Mouse (Mus musculus) liver, adult 2 months (tissue): ENCODE data around the gene Schip1. TPM values are rescaled to one million over a fixed set of nuclear protein-coding genes. Genes with fewer than 3 reads are reported as not detected.

ENCODE experiments used
- DNase-seq: peaks from one replicate; pipeline ENCODE4 v3.0.0-alpha.2; 2011; ENCODE audit warnings: low read depth, low spot score; ENCODE audit errors: extremely low read depth
- H3K27ac ChIP-seq: fragments of 200-500 bp; replicated peaks from 2 replicates; pipeline ENCODE4 v1.5.1; 2012; ENCODE audit warnings: low read depth, mild to moderate bottlenecking, control low read depth, inconsistent platforms, low read length; ENCODE audit not compliant: insufficient read depth
- H3K27me3 ChIP-seq: fragments of 200-500 bp; 2 replicates; pipeline ENCODE4 v1.6.1; 2012; ENCODE audit warnings: mild to moderate bottlenecking, moderate library complexity, low read length, inconsistent platforms; ENCODE audit not compliant: control insufficient read depth, insufficient read depth
- H3K36me3 ChIP-seq: fragments of 200-500 bp; 2 replicates; pipeline ENCODE4 v1.6.1; 2012; ENCODE audit warnings: low read length, inconsistent platforms; ENCODE audit not compliant: control insufficient read depth, insufficient read depth
- H3K4me1 ChIP-seq: fragments of 200-500 bp; 2 replicates; pipeline ENCODE4 v1.6.1; 2011; ENCODE audit warnings: low read length; ENCODE audit not compliant: control insufficient read depth, insufficient read depth
- H3K4me3 ChIP-seq: fragments of 200-500 bp; 2 replicates; pipeline ENCODE4 v1.5.1; 2011; ENCODE audit warnings: low read depth, mild to moderate bottlenecking, control low read depth, low read length, moderate library complexity; ENCODE audit not compliant: insufficient read depth
- H3K79me2 ChIP-seq: fragments of 200-500 bp; 2 replicates; pipeline ENCODE4 v1.6.1; 2012; ENCODE audit warnings: inconsistent platforms, mild to moderate bottlenecking, low read length, moderate library complexity; ENCODE audit not compliant: control insufficient read depth, insufficient read depth
- H3K9ac ChIP-seq: fragments of 200-500 bp; 2 replicates; pipeline ENCODE4 v1.6.1; 2012; ENCODE audit warnings: low read depth, mild to moderate bottlenecking, control low read depth, inconsistent platforms, low read length
- CTCF ChIP-seq: fragments of 200-500 bp; IDR thresholded peaks from 2 replicates; pipeline ENCODE4 v1.5.1; 2011; ENCODE audit warnings: low read depth, low read length, control low read depth
- POLR2A ChIP-seq: fragments of 200-500 bp; IDR thresholded peaks from 2 replicates; pipeline ENCODE4 v1.6.1; 2011; ENCODE audit warnings: low read length, control low read depth; ENCODE audit not compliant: insufficient read depth; ENCODE audit errors: extremely low read depth
- WGBS: fragments of 180-500 bp; shearing (Covaris S2); methylation state at CpG from one replicate; pipeline ENCODE4 v1.1.7; 2018; 5-methylcytosine and 5-hydroxymethylcytosine counted together
- polyA plus RNA-seq: library from polyadenylated mRNA; depleted of rRNA; stranded (reverse); fragments of >200 nt; gene quantifications from 2 replicates; pipeline ENCODE4 v1.2.3, GENCODE M21; 2012
- total RNA-seq: library from RNA; depleted of rRNA; stranded (reverse); fragments of >200 nt; gene quantifications from 2 replicates; pipeline ENCODE4 v1.2.3, GENCODE M21; 2014

The Schip1 gene
- total and polyA plus RNA-seq, 2 experiments: 0.48 to 1.6 TPM

GRCm38 (mm10) chr3:68493170-68493585 is 428.6 kb downstream of the Schip1 start:
- H3K4me3 ChIP-seq: peak overlapping the region; percentile 100
- H3K4me1 ChIP-seq: peaks cover 7% of the 10 kb centered on the region
- no peaks in the 10 kb centered on the region for H3K79me2 ChIP-seq
- H3K27ac ChIP-seq: peak overlapping the region; percentile 85
- peak overlapping the region; percentile 96 for H3K9ac ChIP-seq
- H3K27me3 ChIP-seq: peaks cover 16% of the 10 kb centered on the region
- 14% methylated on average over 12 of the region's 12 CpGs for WGBS
- DNase-seq: peak; percentile 16
- H3K36me3 ChIP-seq: no peaks in the 10 kb centered on the region
- TF ChIP-seq CTCF (no peak), POLR2A (no peak)

GRCm38 (mm10) chr3:68493586-68494295 is 429.1 kb downstream of the Schip1 start:
- no peaks in the 10 kb centered on the region for H3K79me2 ChIP-seq
- 1% methylated on average over 61 of the region's 70 CpGs for WGBS
- no peaks in the 10 kb centered on the region for H3K36me3 ChIP-seq
- TF ChIP-seq POLR2A (peak; percentile 28; the same call in 1 of the 2 replicates), CTCF (no peak)
- H3K9ac ChIP-seq: peak overlapping the region; percentile 96
- H3K4me3 ChIP-seq: peak overlapping the region; percentile 100
- no peak for DNase-seq
- peaks cover 16% of the 10 kb centered on the region for H3K27me3 ChIP-seq
- peaks cover 7% of the 10 kb centered on the region for H3K4me1 ChIP-seq
- peak overlapping the region; percentile 85 for H3K27ac ChIP-seq

DNA sequence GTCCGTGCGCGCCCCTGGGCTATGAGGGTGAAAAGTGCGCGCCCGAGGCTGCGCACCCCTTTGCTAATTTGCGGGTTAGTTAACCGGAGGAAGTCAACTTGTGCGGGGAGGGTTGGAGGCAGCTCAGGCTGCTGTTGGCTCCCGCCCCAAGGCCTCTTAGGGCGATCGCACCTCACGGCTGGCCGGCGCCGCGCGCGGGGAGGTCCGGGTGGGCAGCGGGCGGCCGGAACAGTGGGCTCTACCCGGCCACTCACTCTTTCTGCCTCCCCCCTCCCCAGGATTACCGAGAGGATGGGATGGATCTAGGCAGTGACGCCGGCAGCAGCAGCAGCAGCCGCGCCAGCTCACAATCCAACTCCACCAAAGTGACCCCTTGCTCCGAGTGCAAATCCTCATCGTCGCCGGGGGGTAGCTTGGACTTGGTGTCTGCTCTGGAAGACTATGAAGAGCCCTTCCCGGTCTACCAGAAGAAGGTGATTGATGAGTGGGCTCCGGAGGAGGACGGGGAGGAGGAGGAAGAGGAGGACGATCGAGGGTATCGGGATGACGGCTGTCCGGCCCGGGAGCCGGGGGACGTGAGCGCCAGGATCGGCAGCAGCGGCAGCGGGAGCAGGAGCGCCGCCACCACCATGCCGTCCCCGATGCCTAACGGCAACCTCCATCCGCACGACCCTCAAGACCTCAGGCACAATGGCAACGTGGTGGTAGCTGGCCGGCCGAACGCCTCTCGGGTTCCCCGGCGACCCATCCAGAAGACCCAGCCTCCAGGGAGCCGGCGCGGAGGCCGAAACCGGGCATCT is 429.9 kb downstream of the Schip1 start:
- Histone ChIP-seq H3K79me2 (no peaks in the 10 kb centered on the region), H3K27ac (peak overlapping the region; percentile 46), H3K27me3 (peaks cover 16% of the 10 kb centered on the region), H3K4me3 (peak overlapping the region; percentile 100), H3K36me3 (no peaks in the 10 kb centered on the region), H3K4me1 (peaks cover 7% of the 10 kb centered on the region), H3K9ac (peak overlapping the region; percentile 60)
- no peak for DNase-seq
- WGBS: 1% methylated on average over 68 of the region's 68 CpGs
- TF ChIP-seq CTCF (no peak), POLR2A (no peak)

DNA sequence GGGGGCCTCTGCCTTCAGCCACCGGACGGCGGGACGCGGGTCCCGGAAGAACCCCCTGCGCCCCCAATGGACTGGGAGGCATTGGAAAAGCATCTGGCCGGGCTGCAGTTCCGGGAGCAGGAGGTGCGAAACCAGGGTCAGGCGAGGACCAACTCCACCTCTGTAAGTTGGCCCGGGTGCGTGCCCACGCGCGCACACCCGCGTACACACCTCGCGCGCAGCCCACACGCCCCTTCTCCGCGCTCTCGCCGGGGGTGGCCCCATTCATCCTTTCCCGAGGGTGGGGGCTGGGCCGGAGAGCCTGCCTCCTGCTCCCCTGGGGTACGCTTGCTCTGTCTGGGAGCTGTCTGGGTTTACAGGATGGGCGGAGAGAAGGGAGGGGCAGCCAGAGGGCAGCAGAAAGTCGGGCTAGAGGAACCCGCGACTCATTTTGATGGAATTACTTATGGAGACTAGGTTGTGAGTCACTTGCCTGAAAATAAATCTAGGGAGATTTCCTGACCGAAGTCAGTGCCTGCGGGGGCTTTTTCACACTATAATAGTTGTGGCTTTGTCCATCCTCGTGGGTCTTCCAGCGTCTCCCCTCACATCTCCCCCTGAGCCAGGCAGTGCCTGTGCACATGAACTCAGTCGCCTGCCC is 430.6 kb downstream of the Schip1 start:
- WGBS: 2% methylated on average over 38 of the region's 38 CpGs
- Histone ChIP-seq H3K27me3 (peaks cover 16% of the 10 kb centered on the region), H3K36me3 (no peaks in the 10 kb centered on the region), H3K27ac (peak overlapping the region; percentile 21), H3K4me1 (peaks cover 7% of the 10 kb centered on the region), H3K9ac (peak overlapping the region; percentile 60), H3K79me2 (no peaks in the 10 kb centered on the region), H3K4me3 (peak overlapping the region; percentile 100)
- DNase-seq: no peak
- TF ChIP-seq POLR2A (no peak), CTCF (0 out of 2 replicates have a peak, but pooled peaks have one; percentile 12)

DNA sequence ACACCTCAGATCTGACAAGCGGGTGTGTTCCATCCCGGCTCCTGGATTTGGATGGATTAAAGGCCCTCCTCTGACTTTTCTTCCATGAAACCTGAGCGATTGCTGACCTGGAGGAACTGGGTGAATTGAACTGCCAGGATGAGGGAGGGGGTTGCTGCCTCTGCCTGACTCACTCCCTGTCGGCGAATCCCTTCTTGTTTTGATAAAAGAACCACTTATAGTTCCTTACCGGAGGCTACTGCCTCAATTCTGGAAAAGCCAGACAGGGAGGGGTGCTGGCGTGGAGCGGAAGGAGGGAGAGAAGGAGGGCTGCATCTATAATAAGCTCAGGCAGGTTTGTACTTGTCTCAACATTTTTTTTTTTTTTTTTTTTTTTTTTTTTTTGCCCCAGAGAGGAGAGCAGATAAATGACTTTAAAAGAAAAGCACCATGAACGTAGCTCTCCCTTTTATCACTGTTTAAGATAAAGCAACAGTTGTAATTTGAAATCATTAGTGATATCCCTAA is 431.2 kb downstream of the Schip1 start:
- no peak overlapping the region for H3K9ac ChIP-seq
- H3K4me1 ChIP-seq: peaks cover 7% of the 10 kb centered on the region
- peak overlapping the region; percentile 100 for H3K4me3 ChIP-seq
- TF ChIP-seq POLR2A: no peak
- TF ChIP-seq CTCF: no peak
- no peaks in the 10 kb centered on the region for H3K79me2 ChIP-seq
- DNase-seq: no peak
- peaks cover 16% of the 10 kb centered on the region for H3K27me3 ChIP-seq
- no peaks in the 10 kb centered on the region for H3K36me3 ChIP-seq
- 26% methylated on average over 9 of the region's 9 CpGs for WGBS
- no peak overlapping the region for H3K27ac ChIP-seq
